Mouse (Mus musculus) megakaryocyte progenitor cell, adult 5-6 weeks (primary cell): ENCODE results near the gene Zc3h10. TPM values are rescaled to one million over a fixed set of nuclear protein-coding genes. Genes with fewer than 3 reads are reported as not detected.

Source experiments
- ATAC-seq: replicated peaks from 2 replicates; pipeline ENCODE4 v1.8.0; 2016; ENCODE audit warnings: mild to moderate bottlenecking, moderate TSS enrichment, inconsistent platforms; ENCODE audit not compliant: poor library complexity
- total RNA-seq, 2 experiments: library from RNA; stranded (forward) in 1 of 2; stranded (reverse) in 1 of 2; fragments of 157-497, 149-512 nt in 1 of 2; fragments of 200-1000 nt in 1 of 2; gene quantifications; 2 replicates each; pipeline versions ENCODE4 v1.2.3 to v1.2.4; 2015 to 2017

Gene Zc3h10
- total RNA-seq, 2 experiments from 2014 or later = 6.7 to 10.2 TPM

GRCm38 (mm10) chr10:128524732-128525662, 22.6 kb downstream of the Zc3h10 start:
- peak; percentile 24 for ATAC-seq

GRCm38 (mm10) chr10:128524111-128524731, 23.4 kb downstream of the Zc3h10 start:
- no peak for ATAC-seq

- no peak for ATAC-seq
These were observed 25.2 kb downstream of the Zc3h10 start for GRCm38 (mm10) chr10:128522351-128522750.

GRCm38 (mm10) chr10:128520591-128520990, 27.0 kb downstream of the Zc3h10 start:
- no peak for ATAC-seq

- ATAC-seq = peak; percentile 70
These were observed 28.7 kb downstream of the Zc3h10 start for GRCm38 (mm10) chr10:128518833-128519232.

GRCm38 (mm10) chr10:128516677-128517076, 30.9 kb downstream of the Zc3h10 start:
- ATAC-seq = peak; percentile 86

GRCm38 (mm10) chr10:128516029-128516428, 31.5 kb downstream of the Zc3h10 start:
- ATAC-seq = no peak

- no peak for ATAC-seq
These were observed 32.5 kb downstream of the Zc3h10 start for GRCm38 (mm10) chr10:128515044-128515443.

GRCm38 (mm10) chr10:128511761-128512160, 35.8 kb downstream of the Zc3h10 start:
- no peak for ATAC-seq

GRCm38 (mm10) chr10:128511189-128511588, 36.4 kb downstream of the Zc3h10 start:
- peak; percentile 39; the same call in 1 of the 2 replicates for ATAC-seq

- 0 out of 2 replicates have a peak, but pooled peaks have one; percentile 16 for ATAC-seq
These were observed 37.3 kb downstream of the Zc3h10 start for GRCm38 (mm10) chr10:128510301-128510700.

- no peak for ATAC-seq
These were observed 37.7 kb downstream of the Zc3h10 start for GRCm38 (mm10) chr10:128509831-128510230.

GRCm38 (mm10) chr10:128509203-128509602, 38.4 kb downstream of the Zc3h10 start:
- no peak for ATAC-seq

- ATAC-seq = no peak
These were observed 39.3 kb downstream of the Zc3h10 start for GRCm38 (mm10) chr10:128508260-128508659.

- ATAC-seq = no peak
These were observed 41.6 kb downstream of the Zc3h10 start for GRCm38 (mm10) chr10:128505974-128506373.

- ATAC-seq = 0 out of 2 replicates have a peak, but pooled peaks have one; percentile 5
These were observed 42.3 kb downstream of the Zc3h10 start for GRCm38 (mm10) chr10:128505371-128505667.

GRCm38 (mm10) chr10:128504641-128505370, 42.8 kb downstream of the Zc3h10 start:
- ATAC-seq = peak; percentile 85

- ATAC-seq = no peak
These were observed 43.6 kb downstream of the Zc3h10 start for GRCm38 (mm10) chr10:128504012-128504411.

- ATAC-seq = no peak
These were observed 44.0 kb downstream of the Zc3h10 start for GRCm38 (mm10) chr10:128503532-128503931.

GRCm38 (mm10) chr10:128502341-128502740, 45.2 kb downstream of the Zc3h10 start:
- ATAC-seq = no peak

GRCm38 (mm10) chr10:128499116-128499671, 48.4 kb downstream of the Zc3h10 start:
- peak; percentile 9; the same call in 1 of the 2 replicates for ATAC-seq
